Mouse (Mus musculus) natural killer cell, adult 2 months (primary cell): Measurements from ENCODE around the gene Top2a.
A peak's percentile ranks its signal among the peaks of the same experiment; 100 is the strongest.
"Not testable (repeated sequence)": the region's sequence is repeated elsewhere in the genome, so short reads cannot be mapped to it uniquely, and the experiment has no call there.

Source experiments
- DNase-seq, 2 experiments: peaks; one replicate each; pipeline ENCODE4 v3.0.0; 2022; ENCODE audit warnings: low spot score in 2 of 2

The Top2a gene

GRCm38 (mm10) chr11:99041051-99041729 lies 17.2 kb upstream of the Top2a start, which contains the start of gene Igfbp4:
Gene Igfbp4 (plus strand): TSS chr11:99041244.
- DNase-seq, result peak; percentile 8 to 11

DNA sequence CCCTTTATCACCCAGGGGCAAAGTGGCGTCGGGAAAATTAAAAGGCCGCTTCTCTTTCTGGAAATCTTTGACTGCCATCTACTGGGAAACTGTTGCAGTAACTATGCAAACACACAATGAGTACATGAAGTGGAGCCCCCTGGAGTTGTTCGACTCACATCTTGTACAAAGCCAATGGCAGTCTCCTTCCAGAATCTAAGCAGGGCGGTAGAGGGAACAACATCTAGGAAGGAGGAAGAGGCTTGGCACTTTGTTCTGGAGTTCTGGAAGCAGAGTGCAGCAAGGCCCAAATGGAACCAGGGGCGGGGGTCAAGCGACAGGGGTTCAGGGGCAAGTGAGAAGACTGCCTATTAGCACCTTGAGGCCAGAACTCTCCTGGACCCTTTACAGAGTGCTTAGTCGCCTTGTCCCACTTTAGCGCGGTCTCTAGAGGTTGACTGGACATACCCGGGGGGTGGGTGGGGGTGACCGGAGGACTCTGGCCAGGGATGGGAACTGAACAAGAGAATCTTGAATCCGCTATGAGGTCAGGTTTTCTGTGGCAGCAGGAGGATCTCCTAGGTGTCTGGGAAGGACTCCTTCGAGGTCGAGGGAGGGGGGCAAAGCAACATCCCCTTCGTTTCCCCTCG lies 16.5 kb upstream of the Top2a start:
- DNase-seq, result no peak

DNA sequence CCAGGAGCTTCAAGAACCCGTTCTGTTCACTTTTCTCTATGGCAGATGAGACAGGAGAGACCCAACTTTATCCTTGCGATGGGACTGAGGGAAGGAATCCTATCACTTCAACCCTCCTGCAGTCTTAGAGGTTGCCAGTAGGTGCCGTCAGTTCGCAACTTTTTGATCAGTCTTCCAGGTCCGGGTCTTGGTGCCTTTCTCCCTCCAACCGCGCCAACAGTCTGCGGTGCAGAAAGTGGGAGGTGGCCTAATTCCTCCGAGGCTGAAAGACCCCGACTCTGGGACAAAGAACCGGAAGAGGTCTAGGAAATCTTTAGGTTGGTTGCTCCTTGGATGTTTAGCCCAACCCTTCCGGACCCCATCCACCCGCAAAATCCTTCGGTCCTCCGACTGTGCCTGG lies 15.8 kb upstream of the Top2a start:
- peak; percentile 45 to 62 for DNase-seq

DNA sequence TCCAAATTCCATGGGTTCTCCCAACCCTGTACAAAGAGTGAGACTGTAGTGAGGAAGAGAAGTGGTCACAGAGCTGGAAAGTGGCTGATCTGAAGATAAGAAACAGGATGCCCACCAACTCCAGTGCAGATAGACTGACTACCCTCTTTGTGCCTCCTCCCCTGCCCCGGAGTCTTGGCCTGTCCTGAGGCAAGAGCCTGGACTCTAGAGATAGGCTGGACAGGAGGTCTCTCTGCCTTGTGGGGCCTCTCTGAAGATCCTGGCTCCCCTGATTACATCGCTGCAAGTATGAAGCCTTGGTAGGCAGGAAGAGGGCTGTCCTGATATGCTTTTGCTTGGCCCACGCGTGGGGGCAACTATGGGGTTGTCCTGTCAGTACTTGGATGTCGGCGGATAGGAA lies 12.3 kb upstream of the Top2a start:
- no peak for DNase-seq

- no peak for DNase-seq
Observed at GRCm38 (mm10) chr11:99035350-99035749, 11.4 kb upstream of the Top2a start.

DNA sequence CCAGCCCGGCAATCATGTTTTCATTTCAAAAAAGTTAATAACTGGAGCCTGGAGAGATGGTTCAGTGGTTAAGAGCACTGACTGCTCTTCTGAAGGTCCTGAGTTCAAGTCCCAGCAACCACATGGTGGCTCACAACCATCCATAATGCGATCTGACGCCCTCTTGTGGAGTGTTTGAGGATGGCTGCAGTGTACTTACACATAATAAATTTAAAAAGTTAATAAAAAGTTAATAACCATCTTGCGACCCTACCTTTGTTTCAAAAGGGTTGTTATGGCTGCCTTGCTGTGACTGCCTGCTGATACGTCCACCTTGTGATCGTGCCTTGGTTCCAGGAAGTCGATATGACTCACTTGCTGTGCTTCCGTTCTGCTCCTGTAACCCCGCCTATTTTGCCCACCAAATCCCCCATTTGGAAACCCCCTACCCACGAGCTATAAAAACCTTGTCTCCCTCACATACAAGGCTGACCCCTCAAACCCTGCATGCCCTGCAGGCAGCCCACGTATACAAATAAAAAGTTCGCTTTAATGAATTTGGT lies 3.0 kb upstream of the Top2a start:
- DNase-seq, result no peak

- DNase-seq, result no peak
Observed at GRCm38 (mm10) chr11:99025878-99026277, 1.9 kb upstream of the Top2a start.

- no peak for DNase-seq
Observed at GRCm38 (mm10) chr11:99024468-99025134, 612 bp upstream of the Top2a start.

GRCm38 (mm10) chr11:99023094-99023493 lies 895 bp downstream of the Top2a start:
- DNase-seq, result no peak

GRCm38 (mm10) chr11:99022384-99022933 lies 1.5 kb downstream of the Top2a start:
- no peak for DNase-seq

DNA sequence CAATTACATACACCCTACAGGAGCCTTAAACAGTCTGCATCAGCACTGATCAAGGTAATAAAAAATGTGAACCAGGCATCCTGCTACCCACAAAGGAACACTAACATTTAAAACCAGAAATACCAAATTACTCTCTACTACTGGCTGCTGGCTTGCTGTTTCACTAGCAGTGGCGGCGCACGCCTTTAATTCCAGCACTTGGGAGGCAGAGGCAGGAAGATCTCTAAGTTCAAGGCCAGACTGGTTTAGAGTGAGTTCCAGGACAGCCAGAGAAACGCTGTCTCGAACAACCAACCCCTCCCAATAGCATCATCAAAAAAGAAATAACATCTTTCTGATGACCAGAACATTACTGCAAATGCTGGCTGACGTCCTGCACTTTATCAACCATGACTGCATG lies 4.1 kb downstream of the Top2a start:
- no peak for DNase-seq

- no peak for DNase-seq
Observed at GRCm38 (mm10) chr11:99013856-99014255, 10.1 kb downstream of the Top2a start.

DNA sequence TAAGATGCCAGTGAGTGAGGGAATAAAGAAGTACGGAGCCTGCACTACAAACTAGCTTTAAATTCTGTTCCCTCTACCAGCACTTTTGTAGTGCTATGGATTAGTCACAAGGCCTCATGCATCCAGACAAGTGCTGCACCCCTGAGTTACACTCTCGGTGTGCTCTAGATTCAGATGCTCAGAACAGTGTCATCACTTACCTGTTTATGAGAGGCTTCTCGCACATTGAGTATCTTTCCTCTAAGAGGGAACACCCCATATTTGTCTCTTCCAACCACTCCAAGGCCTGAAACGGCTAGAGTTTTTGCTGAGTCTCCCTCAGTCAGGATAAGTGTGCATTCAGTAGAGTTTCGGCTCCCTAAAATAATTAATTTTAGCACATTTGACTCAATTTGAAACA lies 13.3 kb downstream of the Top2a start:
- no peak for DNase-seq

- DNase-seq, result no peak
Observed at GRCm38 (mm10) chr11:99010124-99010523, 13.9 kb downstream of the Top2a start.

DNA sequence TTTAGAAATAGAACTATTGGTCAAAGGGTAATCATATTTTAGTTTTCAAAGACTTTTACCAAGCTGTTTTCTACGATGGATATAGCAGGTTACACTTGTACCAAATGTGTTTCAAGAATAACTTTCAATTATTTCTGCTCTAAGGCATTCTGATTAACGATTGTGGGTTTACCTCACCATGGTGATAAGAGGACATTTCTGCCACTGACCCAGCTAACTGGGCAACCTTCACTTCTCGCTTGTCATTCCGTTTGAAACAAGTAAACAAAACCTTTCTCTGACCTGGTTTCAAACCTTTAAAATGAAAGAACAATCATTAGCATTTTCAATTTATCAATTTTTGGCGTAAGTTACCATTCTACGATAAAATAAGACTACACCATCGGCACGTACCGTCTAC lies 17.2 kb downstream of the Top2a start:
- DNase-seq, result no peak

DNA sequence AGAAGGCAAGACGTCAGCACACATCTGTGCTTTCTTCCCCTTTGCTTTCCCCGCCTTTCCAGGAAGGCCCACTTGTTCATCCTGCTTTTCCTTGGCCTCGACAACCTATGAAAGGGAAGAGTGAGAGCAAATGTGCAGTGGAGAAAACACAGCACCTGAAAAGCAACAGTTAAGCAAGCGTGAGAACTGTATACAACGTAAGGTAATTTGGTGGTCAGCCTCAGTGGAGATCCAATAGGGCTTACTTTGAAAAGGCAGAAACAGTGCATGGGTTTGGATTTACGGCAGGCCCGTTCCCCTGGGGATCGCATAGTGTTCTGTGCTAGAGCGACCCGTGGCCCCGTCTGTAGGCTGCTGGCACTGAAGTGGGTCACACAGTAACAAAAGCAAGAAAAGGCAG lies 24.7 kb downstream of the Top2a start:
- DNase-seq, result no peak

- no peak for DNase-seq
Observed at GRCm38 (mm10) chr11:98998776-98999175, 25.2 kb downstream of the Top2a start.

DNA sequence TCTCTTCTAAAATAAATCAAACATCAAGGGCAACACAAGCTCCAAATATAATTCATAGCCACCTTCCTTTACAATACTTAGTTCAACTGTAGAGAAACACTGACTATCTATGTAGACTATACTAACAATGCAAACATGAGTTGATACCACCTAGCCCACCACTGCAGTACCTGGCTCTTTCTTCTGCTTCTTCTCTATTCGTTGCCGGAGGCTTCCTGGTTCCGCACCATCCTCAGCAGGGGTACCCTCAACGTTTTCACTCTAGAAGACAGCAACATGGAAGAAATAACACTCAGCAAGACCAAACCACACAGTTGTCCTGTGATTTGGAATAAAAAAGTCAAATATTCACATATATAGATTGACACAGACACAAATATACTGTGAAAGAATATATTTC lies 26.3 kb downstream of the Top2a start:
- no peak for DNase-seq

DNA sequence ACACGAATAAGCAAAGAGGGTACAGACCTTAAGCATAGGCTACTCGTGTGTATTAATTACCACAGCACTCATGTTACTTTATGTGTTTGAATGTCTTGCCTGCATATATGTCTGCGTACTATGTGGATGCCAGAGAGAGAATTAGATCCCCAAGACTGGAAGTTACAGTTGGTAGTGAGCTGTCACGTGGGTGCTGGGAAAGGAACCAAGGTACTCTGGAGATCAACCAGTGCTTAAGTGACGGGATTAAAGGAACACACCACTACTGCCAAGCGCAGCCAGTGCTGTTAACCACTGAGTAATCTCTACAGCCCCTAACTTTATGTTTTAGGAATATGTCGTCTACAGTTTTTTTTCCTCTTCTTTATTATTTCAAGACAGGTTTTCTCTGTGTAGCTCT lies 28.0 kb downstream of the Top2a start:
- DNase-seq, result no peak

DNA sequence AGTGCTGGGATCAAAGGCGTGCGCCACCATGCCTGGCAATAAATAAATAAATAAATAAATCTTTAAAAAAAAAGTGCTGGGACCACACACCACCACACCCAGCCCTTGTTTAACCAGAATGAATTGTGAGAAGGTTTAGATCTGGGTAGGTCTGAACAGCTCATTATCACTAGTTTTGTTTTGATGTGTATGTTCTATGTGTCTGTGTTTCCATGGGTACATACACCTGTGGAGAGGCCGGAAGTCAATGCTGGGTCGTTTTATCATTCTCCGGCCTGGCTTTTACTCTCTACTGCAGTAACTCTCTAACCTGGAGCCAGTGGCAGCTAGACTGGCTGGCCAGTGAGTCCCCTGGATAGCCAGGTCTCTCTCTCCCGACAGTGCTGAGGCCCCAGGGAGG lies 33.1 kb downstream of the Top2a start:
- DNase-seq, result no peak

DNA sequence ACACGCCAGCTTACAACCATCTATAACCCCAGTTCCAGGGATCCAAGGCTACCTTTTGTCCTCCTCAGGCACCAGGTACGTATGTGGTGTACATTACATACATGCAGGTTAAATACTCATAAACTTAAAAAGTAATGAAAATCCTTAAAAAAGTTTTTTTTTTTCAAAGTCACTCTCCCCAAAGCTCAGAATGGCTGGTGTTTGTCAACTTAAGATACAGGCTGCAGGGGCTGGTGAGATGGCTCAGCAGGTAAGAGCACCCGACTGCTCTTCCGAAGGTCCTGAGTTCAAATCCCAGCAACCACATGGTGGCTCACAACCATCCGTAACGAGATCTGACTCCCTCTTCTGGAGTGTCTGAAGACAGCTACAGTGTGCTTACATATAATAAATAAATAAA lies 35.7 kb downstream of the Top2a start:
- not testable (repeated sequence) for DNase-seq

- no peak for DNase-seq
Observed at GRCm38 (mm10) chr11:98985542-98985941, 38.4 kb downstream of the Top2a start.

DNA sequence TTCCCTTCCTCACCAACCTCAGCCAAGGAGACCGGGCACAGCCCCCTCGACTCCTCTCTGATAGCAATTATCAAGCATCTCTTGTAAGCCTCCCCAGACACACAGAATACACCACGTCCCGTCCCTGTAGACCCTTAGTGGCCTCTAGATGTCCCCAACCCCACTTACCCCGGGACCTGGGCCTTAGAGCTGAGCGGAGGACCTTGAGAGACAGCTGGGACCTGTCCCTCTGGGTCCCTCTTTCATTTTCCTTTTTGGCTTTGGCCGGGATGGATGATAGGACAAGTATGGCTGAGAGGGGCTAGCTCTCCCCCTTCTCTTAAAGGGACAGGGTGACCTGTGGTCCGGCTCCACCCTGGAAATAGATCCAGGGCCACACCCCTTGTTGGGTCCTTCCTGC lies 40.4 kb downstream of the Top2a start:
- no peak for DNase-seq
